Comparison of ENCODE assay signal across 14 mouse cellular contexts in genomic region chr7:75585409-75585808, GRCm38 (mm10).
A peak's percentile ranks its signal among the peaks of the same experiment; 100 is the strongest.
DNase-seq lines count a peak whose midpoint lies in the region; ATAC-seq and TF ChIP-seq lines count a peak whose summit lies in the region.
"Had no signal": no experiment of that assay in that cellular context is flagged by ENCODE, and none has a peak within 500 bp of the region (broad histone marks: within the 10 kb centered on the region; RNA-seq: fewer than 3 reads in every experiment).

No protein-coding gene starts in this region.

- no peak overlapping the region for H3K9ac ChIP-seq in heart, embryonic 11.5 days (ENCODE audit: low read depth, low read length)
- no peak overlapping the region for H3K9ac ChIP-seq in liver, adult 2 months (ENCODE audit: low read depth, low read length)
- no peak overlapping the region for H3K9ac ChIP-seq in embryonic facial prominence, embryonic 13.5 days
- H3K9ac ChIP-seq in liver, postnatal 0 days (replicated peaks): no peak overlapping the region
- H3K9ac ChIP-seq in intestine, embryonic 16.5 days (ENCODE audit: low read depth, low read length): no peak overlapping the region
- H3K9ac ChIP-seq: hindbrain, embryonic 15.5 days; midbrain, embryonic 13.5 days had no signal

- no peaks in the 10 kb centered on the region for H3K27me3 ChIP-seq in heart, embryonic 11.5 days (ENCODE audit: control insufficient read depth, insufficient read depth, low read length)
- no peaks in the 10 kb centered on the region for H3K27me3 ChIP-seq in liver, adult 2 months (ENCODE audit: control insufficient read depth, insufficient read depth, low read length)
- no peaks in the 10 kb centered on the region for H3K27me3 ChIP-seq in embryonic facial prominence, embryonic 13.5 days
- H3K27me3 ChIP-seq in liver, postnatal 0 days (ENCODE audit: insufficient read depth, low read length): no peaks in the 10 kb centered on the region
- H3K27me3 ChIP-seq in intestine, embryonic 16.5 days (replicated peaks; ENCODE audit: control insufficient read depth, insufficient read depth, low read length): no peaks in the 10 kb centered on the region
- H3K27me3 ChIP-seq: hindbrain, embryonic 15.5 days; midbrain, embryonic 13.5 days had no signal

- TF ChIP-seq POLR2A in liver, adult 2 months (IDR thresholded peaks at IDR 0.05; ENCODE audit: extremely low read depth, insufficient read depth, low read length): no peak

- H3K36me3 ChIP-seq in heart, embryonic 11.5 days (ENCODE audit: control insufficient read depth, insufficient read depth, low read length): 0 out of 2 replicates have a peak, but pooled peaks cover 3% of the 10 kb centered on the region
- H3K36me3 ChIP-seq in liver, adult 2 months (ENCODE audit: control insufficient read depth, insufficient read depth, low read length): peaks cover 21% of the 10 kb centered on the region
- peaks cover 24% of the 10 kb centered on the region for H3K36me3 ChIP-seq in embryonic facial prominence, embryonic 13.5 days
- H3K36me3 ChIP-seq in liver, postnatal 0 days (replicated peaks; ENCODE audit: insufficient read depth, low read length): 0 out of 2 replicates have a peak, but pooled peaks cover under 1% of the 10 kb centered on the region
- no peaks in the 10 kb centered on the region; the same call in 1 of the 2 replicates for H3K36me3 ChIP-seq in intestine, embryonic 16.5 days (ENCODE audit: control insufficient read depth, insufficient read depth, low read length)
- H3K36me3 ChIP-seq: hindbrain, embryonic 15.5 days; midbrain, embryonic 13.5 days had no signal

- DNase-seq in heart, postnatal 4 days: no peak
- peak; percentile 60 for DNase-seq in liver, adult 2 months (ENCODE audit: extremely low read depth, low read depth, low spot score)
- no peak for DNase-seq in liver
- no peak for DNase-seq in liver, postnatal 0 days
- no peak for DNase-seq in kidney, postnatal 36 days
- DNase-seq: adrenal gland, postnatal 36 days; cerebellum, postnatal 14 days; kidney, adult 11 months; lung, postnatal 14 days had no signal

- peak overlapping the region; percentile 66; the same call in 1 of the 2 replicates for H3K27ac ChIP-seq in heart, embryonic 11.5 days (ENCODE audit: low read depth, low read length)
- H3K27ac ChIP-seq in liver, adult 2 months (replicated peaks; ENCODE audit: insufficient read depth, low read depth, low read length): no peak overlapping the region
- H3K27ac ChIP-seq in embryonic facial prominence, embryonic 13.5 days: peak overlapping the region; percentile 39
- 0 out of 2 replicates have a peak overlapping the region, but pooled peaks have one; percentile 87 for H3K27ac ChIP-seq in liver, postnatal 0 days (ENCODE audit: low read depth)
- H3K27ac ChIP-seq in intestine, embryonic 16.5 days (ENCODE audit: low read length): no peak overlapping the region
- H3K27ac ChIP-seq: midbrain, embryonic 13.5 days had no signal

- ATAC-seq in heart, embryonic 11.5 days (replicated peaks; ENCODE audit: insufficient number of reproducible peaks, low FRiP score, low TSS enrichment): no peak
- no peak for ATAC-seq in embryonic facial prominence, embryonic 13.5 days (ENCODE audit: insufficient number of reproducible peaks, insufficient read depth, low FRiP score, low TSS enrichment, low read depth)
- ATAC-seq in liver, postnatal 0 days: no peak
- no peak for ATAC-seq in intestine, embryonic 16.5 days
- ATAC-seq: midbrain, embryonic 13.5 days had no signal

- H3K9me3 ChIP-seq in heart, embryonic 11.5 days (replicated peaks; ENCODE audit: control insufficient read depth, low read length): no peaks in the 10 kb centered on the region
- H3K9me3 ChIP-seq in embryonic facial prominence, embryonic 13.5 days: no peaks in the 10 kb centered on the region
- no peaks in the 10 kb centered on the region for H3K9me3 ChIP-seq in liver, postnatal 0 days (ENCODE audit: low read length)
- no peaks in the 10 kb centered on the region for H3K9me3 ChIP-seq in intestine, embryonic 16.5 days (ENCODE audit: control insufficient read depth, low read length)
- H3K9me3 ChIP-seq: hindbrain, embryonic 15.5 days; midbrain, embryonic 13.5 days had no signal

- no peak overlapping the region for H3K4me3 ChIP-seq in heart, embryonic 11.5 days (ENCODE audit: low read depth, low read length)
- no peak overlapping the region for H3K4me3 ChIP-seq in liver, adult 2 months (ENCODE audit: insufficient read depth, low read depth, low read length)
- H3K4me3 ChIP-seq in embryonic facial prominence, embryonic 13.5 days: no peak overlapping the region
- H3K4me3 ChIP-seq in liver, postnatal 0 days (ENCODE audit: low read depth, low read length): no peak overlapping the region
- H3K4me3 ChIP-seq in intestine, embryonic 16.5 days (ENCODE audit: low read length): no peak overlapping the region
- H3K4me3 ChIP-seq: hindbrain, embryonic 15.5 days; midbrain, embryonic 13.5 days had no signal

- no peak overlapping the region; the same call in 1 of the 2 replicates for H3K4me2 ChIP-seq in heart, embryonic 11.5 days
- H3K4me2 ChIP-seq in embryonic facial prominence, embryonic 13.5 days: no peak overlapping the region
- H3K4me2 ChIP-seq in liver, postnatal 0 days (ENCODE audit: low read depth, low read length): no peak overlapping the region
- no peak overlapping the region for H3K4me2 ChIP-seq in intestine, embryonic 16.5 days (ENCODE audit: low read depth, low read length)
- H3K4me2 ChIP-seq: hindbrain, embryonic 15.5 days; midbrain, embryonic 13.5 days had no signal

- 79% methylated on average over 6 of the region's 6 CpGs for WGBS in heart, embryonic 11.5 days (ENCODE audit: insufficient replicate concordance)
- WGBS in liver, adult 2 months: 71% methylated on average over 6 of the region's 6 CpGs
- 63% methylated on average over 6 of the region's 6 CpGs for WGBS in embryonic facial prominence, embryonic 13.5 days
- 74% methylated on average over 6 of the region's 6 CpGs for WGBS in liver, postnatal 0 days (ENCODE audit: insufficient replicate concordance)
- WGBS in intestine, embryonic 16.5 days: 70% methylated on average over 6 of the region's 6 CpGs

- no peak for TF ChIP-seq EP300 in liver, postnatal 0 days (IDR thresholded peaks at IDR 0.05; ENCODE audit: low read depth)

- peaks cover 16% of the 10 kb centered on the region for H3K79me2 ChIP-seq in liver, adult 2 months (ENCODE audit: control insufficient read depth, insufficient read depth, low read length)

- peaks cover 44% of the 10 kb centered on the region for H3K4me1 ChIP-seq in heart, embryonic 11.5 days (ENCODE audit: control insufficient read depth, insufficient read depth, low read length)
- peaks cover 8% of the 10 kb centered on the region for H3K4me1 ChIP-seq in liver, adult 2 months (ENCODE audit: control insufficient read depth, insufficient read depth, low read length)
- peaks cover 11% of the 10 kb centered on the region for H3K4me1 ChIP-seq in embryonic facial prominence, embryonic 13.5 days
- peaks cover 29% of the 10 kb centered on the region for H3K4me1 ChIP-seq in liver, postnatal 0 days (ENCODE audit: insufficient read depth)
- no peaks in the 10 kb centered on the region for H3K4me1 ChIP-seq in intestine, embryonic 16.5 days (ENCODE audit: control insufficient read depth, insufficient read depth, low read length)
- H3K4me1 ChIP-seq: hindbrain, embryonic 15.5 days; midbrain, embryonic 13.5 days had no signal

- no peak for TF ChIP-seq CTCF in liver, adult 2 months (IDR thresholded peaks at IDR 0.05; ENCODE audit: low read depth, low read length)
- no peak for TF ChIP-seq CTCF in liver, postnatal 0 days (IDR thresholded peaks at IDR 0.05; ENCODE audit: low read depth)

Comparison
In these comparisons a context has a peak if more than half of its experiments do, and no peak if none do; other contexts are left out.
1. H3K27ac ChIP-seq: peak in heart, embryonic 11.5 days (single experiment), embryonic facial prominence, embryonic 13.5 days (single experiment) and liver, postnatal 0 days (single experiment); none in liver, adult 2 months (single experiment) and intestine, embryonic 16.5 days (single experiment).